ENCODE assay signal across 11 mouse cellular contexts in the genomic region with DNA sequence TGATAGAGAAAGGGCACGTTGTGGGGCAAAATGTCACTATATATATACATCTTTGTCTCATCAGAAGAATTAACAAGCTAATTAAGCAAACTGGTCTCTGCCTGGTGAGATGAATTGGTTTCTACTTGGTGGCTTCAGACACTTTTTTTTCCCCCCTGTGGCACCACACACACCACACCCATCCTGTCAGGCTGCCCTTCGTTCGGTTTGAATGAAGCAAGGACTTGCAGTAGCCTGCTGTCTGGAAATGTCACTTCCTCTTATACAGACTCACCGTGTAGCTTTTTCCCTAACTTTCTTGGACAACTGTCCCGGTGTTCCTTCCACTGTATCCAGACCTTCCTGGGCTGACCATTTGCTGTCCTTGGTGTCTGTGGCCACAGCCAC.
DNase-seq lines count a peak whose midpoint lies in the region; ATAC-seq and TF ChIP-seq lines count a peak whose summit lies in the region.
"Had no signal": no experiment of that assay in that cellular context is flagged by ENCODE, and none has a peak within 500 bp of the region (broad histone marks: within the 10 kb centered on the region; RNA-seq: fewer than 3 reads in every experiment).

No protein-coding gene starts in this region.

- WGBS in forebrain, embryonic 14.5 days = 51% methylated on average over 5 of the region's 5 CpGs
- WGBS in forebrain, embryonic 10.5 days = 81% methylated on average over 5 of the region's 5 CpGs
- 51% methylated on average over 5 of the region's 5 CpGs for WGBS in heart, postnatal 0 days
- WGBS in midbrain, embryonic 15.5 days = 72% methylated on average over 5 of the region's 5 CpGs
- WGBS in thymus, adult 2 months = 20% methylated on average over 5 of the region's 5 CpGs

- H3K4me2 ChIP-seq in forebrain, embryonic 14.5 days (ENCODE audit: low read length) = peak overlapping the region; percentile 49
- no peak overlapping the region for H3K4me2 ChIP-seq in heart, postnatal 0 days (ENCODE audit: low read depth, low read length)
- H3K4me2 ChIP-seq in midbrain, embryonic 15.5 days = peak overlapping the region; percentile 51
- H3K4me2 ChIP-seq: liver, embryonic 15.5 days had no signal

- peaks cover 3% of the 10 kb centered on the region for H3K4me1 ChIP-seq in forebrain, embryonic 14.5 days (ENCODE audit: control insufficient read depth, insufficient read depth, low read length)
- peaks cover 20% of the 10 kb centered on the region for H3K4me1 ChIP-seq in forebrain, embryonic 10.5 days
- peaks cover 16% of the 10 kb centered on the region for H3K4me1 ChIP-seq in heart, postnatal 0 days (ENCODE audit: control insufficient read depth, insufficient read depth)
- peaks cover 47% of the 10 kb centered on the region for H3K4me1 ChIP-seq in midbrain, embryonic 15.5 days
- peaks cover 9% of the 10 kb centered on the region; the same call in 1 of the 2 replicates for H3K4me1 ChIP-seq in thymus, adult 2 months (replicated peaks; ENCODE audit: control insufficient read depth, insufficient read depth, low read length)

- TF ChIP-seq EP300 in heart, postnatal 0 days (IDR thresholded peaks at IDR 0.05; ENCODE audit: low read depth) = no peak; the same call in 1 of the 2 replicates

- TF ChIP-seq CTCF in heart, postnatal 0 days (IDR thresholded peaks at IDR 0.05; ENCODE audit: low read depth) = no peak
- TF ChIP-seq CTCF in thymus, adult 2 months (IDR thresholded peaks at IDR 0.05; ENCODE audit: borderline replicate concordance, control insufficient read depth, extremely low read depth, insufficient read depth, low read length, poor library complexity) = no peak

- H3K4me3 ChIP-seq in forebrain, embryonic 14.5 days (ENCODE audit: low read depth, low read length) = no peak overlapping the region
- no peak overlapping the region for H3K4me3 ChIP-seq in forebrain, embryonic 10.5 days
- H3K4me3 ChIP-seq in heart, postnatal 0 days (ENCODE audit: low read depth, low read length) = no peak overlapping the region
- peak overlapping the region; percentile 63 for H3K4me3 ChIP-seq in midbrain, embryonic 15.5 days
- H3K4me3 ChIP-seq in thymus, adult 2 months (ENCODE audit: control insufficient read depth, insufficient read depth, low read length) = no peak overlapping the region
- H3K4me3 ChIP-seq: liver, embryonic 15.5 days had no signal

- no peaks in the 10 kb centered on the region for H3K36me3 ChIP-seq in forebrain, embryonic 14.5 days (ENCODE audit: control insufficient read depth, insufficient read depth, low read length)
- H3K36me3 ChIP-seq in forebrain, embryonic 10.5 days (replicated peaks) = no peaks in the 10 kb centered on the region
- no peaks in the 10 kb centered on the region for H3K36me3 ChIP-seq in heart, postnatal 0 days (replicated peaks; ENCODE audit: control insufficient read depth, insufficient read depth, low read length)
- H3K36me3 ChIP-seq in midbrain, embryonic 15.5 days (replicated peaks) = no peaks in the 10 kb centered on the region
- no peaks in the 10 kb centered on the region for H3K36me3 ChIP-seq in thymus, adult 2 months (ENCODE audit: control insufficient read depth, insufficient read depth, low read length)
- H3K36me3 ChIP-seq: liver, embryonic 15.5 days had no signal

- no peak for TF ChIP-seq POLR2A in thymus, adult 2 months (IDR thresholded peaks at IDR 0.05; ENCODE audit: control insufficient read depth, extremely low read depth, insufficient read depth, low read length, poor library complexity)

- no peak for DNase-seq in forebrain, embryonic 14.5 days (ENCODE audit: low spot score)
- no peak for DNase-seq in forebrain, embryonic 10.5 days (ENCODE audit: extremely low spot score, low spot score)
- no peak for DNase-seq in heart, postnatal 0 days (ENCODE audit: low spot score)
- no peak for DNase-seq in thymus, adult 2 months
- DNase-seq in frontal cortex, postnatal 25 days (ENCODE audit: low spot score in 2 of 2) = no peak
- DNase-seq in spleen, adult 12 weeks (ENCODE audit: low spot score) = no peak
- DNase-seq: adrenal gland, adult 8-10 months; spleen, adult 18-20 months had no signal

- no peak overlapping the region for H3K9ac ChIP-seq in forebrain, embryonic 14.5 days (ENCODE audit: low read length)
- H3K9ac ChIP-seq in heart, postnatal 0 days (replicated peaks; ENCODE audit: low read depth, low read length) = no peak overlapping the region
- H3K9ac ChIP-seq in midbrain, embryonic 15.5 days = no peak overlapping the region
- H3K9ac ChIP-seq: liver, embryonic 15.5 days had no signal

- no peaks in the 10 kb centered on the region for H3K9me3 ChIP-seq in forebrain, embryonic 14.5 days (replicated peaks; ENCODE audit: control insufficient read depth, low read length)
- no peaks in the 10 kb centered on the region for H3K9me3 ChIP-seq in forebrain, embryonic 10.5 days
- H3K9me3 ChIP-seq in heart, postnatal 0 days (replicated peaks; ENCODE audit: control insufficient read depth, low read length) = no peaks in the 10 kb centered on the region
- no peaks in the 10 kb centered on the region for H3K9me3 ChIP-seq in midbrain, embryonic 15.5 days
- H3K9me3 ChIP-seq: liver, embryonic 15.5 days had no signal

- H3K27me3 ChIP-seq in forebrain, embryonic 14.5 days (replicated peaks; ENCODE audit: control insufficient read depth, insufficient read depth, low read length) = no peaks in the 10 kb centered on the region
- peaks cover 16% of the 10 kb centered on the region for H3K27me3 ChIP-seq in forebrain, embryonic 10.5 days (ENCODE audit: poor library complexity, severe bottlenecking)
- no peaks in the 10 kb centered on the region for H3K27me3 ChIP-seq in heart, postnatal 0 days (ENCODE audit: control insufficient read depth, insufficient read depth, low read length)
- no peaks in the 10 kb centered on the region for H3K27me3 ChIP-seq in midbrain, embryonic 15.5 days (replicated peaks)
- H3K27me3 ChIP-seq in thymus, adult 2 months (ENCODE audit: control insufficient read depth, insufficient read depth, low read length) = no peaks in the 10 kb centered on the region

- no peak for ATAC-seq in forebrain, embryonic 14.5 days
- ATAC-seq in CD4-positive, CD25-positive, alpha-beta regulatory T cell, adult 4 months = peak; percentile 62
- no peak for ATAC-seq in heart, postnatal 0 days (ENCODE audit: insufficient read depth, low read depth)
- no peak for ATAC-seq in midbrain, embryonic 15.5 days (replicated peaks)

- no peak overlapping the region for H3K27ac ChIP-seq in forebrain, embryonic 14.5 days (ENCODE audit: low read depth, low read length)
- H3K27ac ChIP-seq in forebrain, embryonic 10.5 days = no peak overlapping the region
- H3K27ac ChIP-seq in heart, postnatal 0 days (ENCODE audit: low read depth) = peak overlapping the region; percentile 22; the same call in 1 of the 2 replicates
- H3K27ac ChIP-seq in midbrain, embryonic 15.5 days = no peak overlapping the region
- H3K27ac ChIP-seq in thymus, adult 2 months (ENCODE audit: control insufficient read depth, insufficient read depth, low read length) = no peak overlapping the region
- H3K27ac ChIP-seq: liver, embryonic 15.5 days had no signal
